Mouse (Mus musculus) ovary, postnatal 36 days (tissue): ENCODE measurements around the gene Sema6c.
"Not testable (repeated sequence)": the region's sequence is repeated elsewhere in the genome, so short reads cannot be mapped to it uniquely, and the experiment has no call there.

Source experiments
- DNase-seq: peaks from one replicate; pipeline ENCODE4 v3.0.0; 2022; ENCODE audit warnings: low spot score, mixed read lengths

Sema6c gene

DNA sequence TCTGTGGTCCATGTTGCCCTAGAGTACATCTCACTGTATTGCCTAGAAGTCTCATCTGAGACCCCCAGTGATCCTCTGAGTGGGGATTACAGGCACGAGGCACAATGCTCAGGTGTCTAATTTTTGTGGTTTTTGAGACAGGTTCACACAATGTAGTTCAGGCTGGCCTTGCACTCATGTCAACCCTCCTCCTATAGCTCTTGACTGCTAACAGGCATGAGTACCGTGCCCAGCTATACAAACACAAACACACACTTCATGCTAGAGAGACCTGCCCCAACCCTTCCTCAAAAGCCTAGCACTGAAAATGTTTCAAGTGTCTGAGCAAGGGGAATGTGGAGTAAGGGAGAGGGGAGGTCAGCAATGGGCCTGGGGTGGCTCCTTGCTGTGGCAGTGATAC lies 25.8 kb downstream of the Sema6c start:
- no peak for DNase-seq

GRCm38 (mm10) chr3:95186888-95187287 lies 26.6 kb downstream of the Sema6c start:
- DNase-seq: no peak

- no peak for DNase-seq
These were observed 34.5 kb downstream of the Sema6c start for GRCm38 (mm10) chr3:95194721-95195135.

DNA sequence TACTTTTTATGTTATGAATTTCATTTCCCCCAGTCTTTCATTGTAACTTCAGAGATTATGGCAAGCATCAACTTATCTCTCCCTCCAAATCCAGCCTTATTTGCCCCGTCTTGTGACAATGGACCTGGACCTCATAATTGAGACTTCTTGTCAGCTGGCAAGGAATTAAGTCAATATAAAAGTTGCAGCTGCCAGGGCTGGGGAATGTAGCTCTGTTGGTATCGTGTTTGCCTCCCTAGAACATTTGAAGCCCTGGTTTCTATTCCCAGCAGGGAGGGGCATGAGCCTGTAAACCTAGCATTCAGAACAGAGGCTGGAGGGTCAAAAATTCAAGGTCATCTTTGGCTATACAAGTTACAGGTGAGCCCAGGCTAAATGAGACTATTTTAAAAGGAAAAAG lies 35.5 kb downstream of the Sema6c start:
- DNase-seq: no peak

DNA sequence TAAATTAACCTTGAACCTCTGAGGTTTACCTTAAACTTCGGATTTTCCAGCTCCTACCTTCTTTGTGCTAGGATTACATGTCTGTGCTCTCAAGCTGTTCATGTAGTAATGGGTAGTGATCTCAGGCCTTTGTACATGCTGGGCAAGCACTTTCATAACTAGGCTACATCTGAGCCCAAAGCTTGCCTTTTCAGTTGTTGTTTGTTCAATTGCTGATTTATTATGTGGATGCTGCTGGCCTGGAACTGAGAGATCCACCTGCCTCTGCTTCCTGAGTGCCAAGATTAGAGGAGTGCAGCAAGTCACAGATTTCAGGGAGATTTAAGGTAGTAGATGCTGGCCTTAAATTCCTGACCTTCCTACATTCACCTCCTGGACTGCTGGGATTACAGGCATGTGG lies 38.8 kb downstream of the Sema6c start:
- no peak for DNase-seq

DNA sequence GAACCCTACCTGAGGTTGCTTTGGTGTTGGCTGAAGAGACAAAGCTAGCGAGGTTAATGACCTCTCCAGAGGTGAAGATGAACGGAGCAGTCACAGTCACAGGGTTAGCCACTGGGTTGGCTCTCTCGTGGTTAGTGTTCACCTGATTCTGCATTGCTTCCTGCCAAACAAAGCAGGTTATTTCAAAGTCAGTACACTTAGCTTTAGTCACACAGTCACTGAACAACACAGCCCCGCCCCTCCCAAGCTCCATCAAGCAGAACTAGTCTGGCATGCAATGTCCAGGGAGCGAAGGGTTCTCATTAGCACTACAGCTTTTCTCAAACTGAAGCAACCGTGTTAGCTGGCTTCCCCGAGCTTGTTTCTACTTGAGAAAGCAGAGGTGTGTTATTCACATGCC lies 39.9 kb downstream of the Sema6c start:
- DNase-seq: no peak

DNA sequence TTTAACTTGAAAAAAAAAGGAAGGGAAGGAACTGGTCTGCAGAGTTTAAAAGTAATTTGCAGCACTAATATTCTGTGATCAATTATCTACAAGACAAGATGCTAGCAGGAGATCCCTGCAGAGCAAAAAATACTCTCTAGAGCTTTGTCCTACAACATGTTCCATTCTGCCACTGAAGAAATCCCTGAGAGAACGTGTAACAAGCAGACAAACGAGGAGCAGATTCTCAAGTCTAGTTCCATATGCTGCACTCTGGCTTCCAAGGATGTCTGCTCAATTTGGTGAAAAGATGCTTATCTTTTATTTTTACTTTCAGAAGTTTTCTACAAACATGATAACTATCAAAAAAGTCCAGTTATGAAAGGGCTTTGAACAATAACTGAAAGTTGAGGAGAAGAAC lies 40.3 kb downstream of the Sema6c start:
- no peak for DNase-seq

- DNase-seq: no peak
These were observed 43.6 kb downstream of the Sema6c start for GRCm38 (mm10) chr3:95203880-95204279.

DNA sequence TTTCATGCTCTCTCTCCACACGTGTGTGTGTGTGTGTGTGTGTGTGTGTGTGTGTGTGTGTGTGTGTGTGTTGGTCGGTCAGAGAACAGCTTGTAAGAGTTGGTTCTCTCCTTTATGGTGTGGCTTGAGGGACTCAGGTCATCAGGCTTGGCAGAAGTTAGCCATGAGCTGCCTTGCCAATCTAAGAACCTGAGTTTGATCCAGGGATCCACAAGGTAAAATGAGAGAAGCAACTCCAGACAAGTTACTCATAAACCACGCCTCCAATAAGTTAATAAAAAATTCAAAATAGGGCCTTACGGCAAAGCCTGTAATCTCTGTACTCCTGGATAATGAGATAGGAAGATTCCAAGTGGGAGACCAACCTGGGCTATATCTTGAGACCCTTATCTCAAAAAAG lies 48.0 kb downstream of the Sema6c start:
- no peak for DNase-seq

DNA sequence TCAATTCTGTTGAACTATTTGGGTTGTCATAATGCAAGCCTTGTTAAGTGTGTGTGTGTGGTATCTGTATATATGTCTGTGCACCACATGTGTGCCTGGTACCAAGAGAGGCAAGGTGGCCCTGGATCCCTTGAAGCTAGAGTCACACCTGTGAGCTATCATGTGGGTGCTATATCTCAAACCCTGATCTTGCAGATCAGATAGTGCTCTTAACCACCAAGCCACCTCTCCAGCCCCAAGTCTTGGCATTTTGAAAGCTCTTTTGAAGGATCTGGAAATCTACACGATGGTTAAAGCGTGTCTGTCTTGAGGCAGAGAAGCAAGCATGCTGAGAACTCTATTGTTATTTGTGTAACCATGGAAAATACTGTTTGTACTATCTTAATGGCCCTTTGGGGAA lies 50.3 kb downstream of the Sema6c start:
- no peak for DNase-seq

GRCm38 (mm10) chr3:95212889-95213608 lies 52.8 kb downstream of the Sema6c start:
- not testable (repeated sequence) for DNase-seq

GRCm38 (mm10) chr3:95213609-95213975 lies 53.3 kb downstream of the Sema6c start:
- DNase-seq: no peak

DNA sequence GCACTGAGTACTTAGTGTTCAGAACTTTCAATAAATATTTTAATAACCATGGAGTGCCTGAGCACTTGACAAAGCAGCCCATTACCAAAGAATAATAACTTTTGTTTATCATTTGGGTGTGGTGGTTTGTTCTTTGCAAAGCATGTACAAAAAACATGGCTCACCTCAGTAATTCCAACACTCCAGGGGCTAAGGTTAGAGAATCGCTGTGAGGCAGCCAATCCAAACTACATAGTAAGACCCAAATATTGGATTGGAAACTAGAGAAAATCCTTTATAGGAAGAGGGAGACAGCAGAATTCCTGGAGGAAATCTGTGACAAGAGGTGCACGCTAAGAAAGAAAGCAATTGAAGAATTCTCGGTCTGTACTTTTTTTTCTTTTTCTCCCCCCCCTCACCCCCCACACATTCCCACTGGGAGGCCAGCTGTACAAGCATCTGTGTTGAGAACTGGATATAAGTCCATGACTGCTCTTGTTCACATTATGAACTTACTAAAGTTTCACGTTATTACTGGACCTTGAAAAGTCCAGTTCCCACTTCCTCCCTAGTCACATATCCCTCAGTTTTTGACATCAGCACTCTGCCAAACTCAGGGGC lies 56.5 kb downstream of the Sema6c start:
- DNase-seq: no peak

- peak; percentile 96 for DNase-seq
These were observed 57.2 kb downstream of the Sema6c start, which contains the start of gene Gabpb2 for GRCm38 (mm10) chr3:95217255-95218134. Gene Gabpb2 (minus strand): TSS chr3:95217916.

DNA sequence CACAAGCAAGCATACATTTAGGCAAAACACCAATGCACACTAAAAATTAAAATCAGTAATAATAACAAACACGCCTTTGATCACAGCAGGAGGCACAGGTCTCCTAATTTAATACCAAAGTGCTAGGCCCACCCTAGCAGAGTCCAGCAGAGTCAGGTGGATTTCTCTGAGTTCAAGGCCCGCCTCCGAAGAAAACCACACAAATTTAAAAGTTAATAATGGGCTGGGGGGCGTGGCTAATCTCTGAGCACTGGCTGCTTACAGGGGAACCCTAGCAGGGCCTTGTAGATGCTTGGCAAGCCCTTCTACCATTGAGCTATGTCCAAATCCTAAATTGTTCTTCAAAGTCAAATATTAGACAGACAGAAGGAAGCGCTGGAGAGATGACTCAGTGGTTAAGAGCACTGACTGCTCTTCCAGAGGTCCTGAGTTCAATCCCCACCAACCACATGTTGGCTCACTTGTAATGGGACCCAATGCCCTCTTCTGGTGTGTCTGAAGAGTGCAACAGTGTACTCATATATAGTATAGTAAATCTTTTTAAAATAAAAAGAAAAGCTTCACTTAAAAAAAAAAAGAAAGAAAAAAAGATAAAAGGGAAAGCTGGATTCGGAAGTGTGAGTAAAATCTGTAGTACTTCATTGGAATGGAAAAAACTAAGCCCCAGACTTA lies 58.3 kb downstream of the Sema6c start:
- no peak for DNase-seq

DNA sequence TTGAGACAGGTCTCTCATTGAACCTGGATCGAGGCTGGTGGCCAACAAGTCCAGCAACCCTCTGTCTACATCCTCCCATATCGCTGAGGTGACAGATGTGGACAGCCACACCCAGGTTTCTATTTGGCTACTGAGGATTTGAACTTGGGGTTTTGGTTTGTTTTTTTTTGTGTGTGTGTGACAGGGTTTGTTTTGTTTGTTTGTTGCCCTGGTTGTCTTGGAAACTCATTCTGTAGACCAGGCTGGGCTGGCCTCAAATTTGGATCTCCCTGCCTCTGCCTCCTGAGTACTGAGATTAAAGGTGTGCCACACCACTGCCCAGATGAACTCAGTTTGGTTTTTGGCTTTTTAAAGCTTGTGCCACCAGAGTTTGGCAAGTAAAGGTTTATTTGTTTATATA lies 62.8 kb downstream of the Sema6c start:
- DNase-seq: no peak
